19 mouse cellular contexts compared by ENCODE assay signal in the genomic region with DNA sequence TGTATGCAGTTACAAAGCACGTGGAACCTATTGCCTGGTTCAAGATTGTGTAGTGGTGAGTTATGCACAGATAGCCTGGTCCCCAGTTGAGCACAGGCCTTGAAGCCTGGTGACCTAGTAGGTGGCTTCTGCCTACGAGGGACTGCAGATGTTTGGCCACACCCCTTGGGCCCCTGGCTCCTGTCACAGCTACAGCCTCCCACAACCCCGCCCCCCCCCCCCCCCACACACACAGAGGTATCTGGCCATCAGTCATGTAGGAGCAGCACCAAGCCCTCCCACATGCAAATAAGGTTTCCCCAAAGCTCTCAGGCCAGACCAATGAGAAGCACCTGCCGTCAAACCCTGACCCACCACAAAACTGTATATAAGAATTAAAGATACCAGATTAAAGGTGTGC.
"Had no signal": no experiment of that assay in that cellular context is flagged by ENCODE, and none has a peak within 500 bp of the region (broad histone marks: within the 10 kb centered on the region; RNA-seq: fewer than 3 reads in every experiment).

No protein-coding gene starts in this region.

- H3K27me3 ChIP-seq: limb, embryonic 12.5 days; limb, embryonic 15.5 days; neural tube, embryonic 12.5 days; neural tube, embryonic 15.5 days had no signal

- H3K9me3 ChIP-seq: limb, embryonic 12.5 days; limb, embryonic 15.5 days; liver, embryonic 15.5 days; neural tube, embryonic 12.5 days; neural tube, embryonic 15.5 days had no signal

- H3K36me3 ChIP-seq: limb, embryonic 12.5 days; limb, embryonic 15.5 days; liver, embryonic 15.5 days; neural tube, embryonic 12.5 days; neural tube, embryonic 15.5 days had no signal

- H3K9ac ChIP-seq: limb, embryonic 12.5 days; limb, embryonic 15.5 days; liver, embryonic 15.5 days; neural tube, embryonic 12.5 days; neural tube, embryonic 15.5 days had no signal

- H3K27ac ChIP-seq: limb, embryonic 12.5 days; limb, embryonic 15.5 days; liver, embryonic 15.5 days; neural tube, embryonic 12.5 days; neural tube, embryonic 15.5 days; stomach, postnatal 0 days had no signal

- H3K4me2 ChIP-seq: limb, embryonic 12.5 days; limb, embryonic 15.5 days; liver, embryonic 15.5 days; midbrain, embryonic 11.5 days; neural tube, embryonic 12.5 days; neural tube, embryonic 15.5 days had no signal

- DNase-seq: kidney, adult 9 months; kidney, postnatal 14 days; kidney, postnatal 4 days; left cerebral cortex, postnatal 4 days; lung, adult 2 months; lung, postnatal 14 days; lung, postnatal 4 days; midbrain, embryonic 14.5 days; right cerebral cortex, adult 18-20 months; right cerebral cortex, postnatal 14 days; right cerebral cortex, postnatal 4 days; thymus, postnatal 4 days had no signal

- H3K4me3 ChIP-seq: limb, embryonic 12.5 days; limb, embryonic 15.5 days; liver, embryonic 15.5 days; neural tube, embryonic 12.5 days; neural tube, embryonic 15.5 days had no signal
